ENCODE assay signal across 21 mouse cellular contexts in the genomic region with DNA sequence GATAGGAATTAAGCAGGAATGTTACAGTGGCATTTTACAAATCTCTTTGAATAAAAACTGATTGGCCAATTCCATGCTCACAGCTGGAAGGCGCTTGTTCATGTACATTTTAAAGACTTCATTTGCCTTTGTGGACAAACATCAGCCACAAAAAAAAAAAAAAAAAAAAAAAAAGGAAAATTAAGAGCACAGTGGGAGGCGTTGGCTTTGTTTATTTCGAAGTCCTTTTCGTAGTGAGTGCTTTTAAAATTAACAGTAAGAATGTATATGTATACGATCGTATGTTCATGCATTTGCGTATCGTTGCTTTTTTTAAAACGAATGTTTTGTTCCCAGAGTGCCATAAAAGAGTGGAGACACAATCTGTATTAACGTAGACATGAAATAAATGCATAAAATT.
DNase-seq lines count a peak whose midpoint lies in the region; ATAC-seq and TF ChIP-seq lines count a peak whose summit lies in the region.
"Had no signal": no experiment of that assay in that cellular context is flagged by ENCODE, and none has a peak within 500 bp of the region (broad histone marks: within the 10 kb centered on the region; RNA-seq: fewer than 3 reads in every experiment).

No protein-coding gene starts in this region.

- no peak for TF ChIP-seq CTCF in midbrain, postnatal 0 days (IDR thresholded peaks at IDR 0.05)

- no peak overlapping the region for H3K4me2 ChIP-seq in hindbrain, embryonic 14.5 days (replicated peaks)
- H3K4me2 ChIP-seq in hindbrain, embryonic 16.5 days (ENCODE audit: low read length) = no peak overlapping the region
- no peak overlapping the region for H3K4me2 ChIP-seq in midbrain, embryonic 11.5 days
- no peak overlapping the region for H3K4me2 ChIP-seq in midbrain, postnatal 0 days (ENCODE audit: low read depth, low read length, poor library complexity, severe bottlenecking)
- H3K4me2 ChIP-seq in limb, embryonic 12.5 days = no peak overlapping the region
- no peak overlapping the region for H3K4me2 ChIP-seq in heart, embryonic 12.5 days
- H3K4me2 ChIP-seq: embryonic facial prominence, embryonic 12.5 days; heart, embryonic 13.5 days; hindbrain, embryonic 12.5 days had no signal

- H3K9ac ChIP-seq in hindbrain, embryonic 14.5 days = no peak overlapping the region
- no peak overlapping the region for H3K9ac ChIP-seq in hindbrain, embryonic 16.5 days (ENCODE audit: low read depth, low read length)
- H3K9ac ChIP-seq in midbrain, embryonic 11.5 days (ENCODE audit: low read length) = no peak overlapping the region
- H3K9ac ChIP-seq in midbrain, postnatal 0 days (replicated peaks; ENCODE audit: low read length, poor library complexity, severe bottlenecking) = no peak overlapping the region
- no peak overlapping the region for H3K9ac ChIP-seq in limb, embryonic 12.5 days (replicated peaks)
- no peak overlapping the region for H3K9ac ChIP-seq in heart, embryonic 12.5 days
- H3K9ac ChIP-seq: embryonic facial prominence, embryonic 12.5 days; heart, embryonic 13.5 days; hindbrain, embryonic 12.5 days had no signal

- 17% methylated on average over 10 of the region's 10 CpGs for WGBS in hindbrain, embryonic 14.5 days
- WGBS in hindbrain, embryonic 16.5 days = 23% methylated on average over 10 of the region's 10 CpGs
- 26% methylated on average over 10 of the region's 10 CpGs for WGBS in midbrain, embryonic 11.5 days
- WGBS in midbrain, postnatal 0 days = 29% methylated on average over 10 of the region's 10 CpGs
- 13% methylated on average over 10 of the region's 10 CpGs for WGBS in limb, embryonic 12.5 days
- WGBS in heart, embryonic 12.5 days = 24% methylated on average over 10 of the region's 10 CpGs

- H3K36me3 ChIP-seq in hindbrain, embryonic 14.5 days (replicated peaks; ENCODE audit: control insufficient read depth, insufficient read depth) = no peaks in the 10 kb centered on the region
- H3K36me3 ChIP-seq in hindbrain, embryonic 16.5 days (ENCODE audit: control insufficient read depth, insufficient read depth, low read length) = no peaks in the 10 kb centered on the region
- no peaks in the 10 kb centered on the region for H3K36me3 ChIP-seq in midbrain, embryonic 11.5 days (ENCODE audit: control insufficient read depth, insufficient read depth, low read length)
- no peaks in the 10 kb centered on the region for H3K36me3 ChIP-seq in midbrain, postnatal 0 days (ENCODE audit: insufficient read depth, low read length)
- H3K36me3 ChIP-seq in limb, embryonic 12.5 days = no peaks in the 10 kb centered on the region
- H3K36me3 ChIP-seq in heart, embryonic 12.5 days = no peaks in the 10 kb centered on the region
- H3K36me3 ChIP-seq: embryonic facial prominence, embryonic 12.5 days; heart, embryonic 13.5 days; hindbrain, embryonic 12.5 days had no signal

- no peak overlapping the region for H3K4me3 ChIP-seq in hindbrain, embryonic 14.5 days (replicated peaks; ENCODE audit: low read length)
- H3K4me3 ChIP-seq in hindbrain, embryonic 16.5 days (ENCODE audit: low read length) = no peak overlapping the region
- no peak overlapping the region for H3K4me3 ChIP-seq in midbrain, embryonic 11.5 days (ENCODE audit: low read depth, low read length)
- no peak overlapping the region for H3K4me3 ChIP-seq in midbrain, postnatal 0 days (ENCODE audit: low read depth, low read length)
- H3K4me3 ChIP-seq in limb, embryonic 12.5 days (replicated peaks) = no peak overlapping the region
- H3K4me3 ChIP-seq in heart, embryonic 12.5 days = no peak overlapping the region
- H3K4me3 ChIP-seq: embryonic facial prominence, embryonic 12.5 days; heart, embryonic 13.5 days; hindbrain, embryonic 12.5 days had no signal

- DNase-seq in embryo, embryonic 10 days (ENCODE audit: low spot score) = peak; percentile 31
- DNase-seq in embryo, embryonic 11 days = no peak
- DNase-seq in hindbrain, embryonic 14.5 days (ENCODE audit: low spot score) = peak; percentile 38
- peak; percentile 92 for DNase-seq in midbrain, embryonic 11.5 days (ENCODE audit: low spot score, missing footprints)
- DNase-seq in midbrain, postnatal 0 days (ENCODE audit: low spot score) = no peak
- DNase-seq: adrenal gland, postnatal 10 days; B cell, adult 2 months; cerebellum, adult 11-12 months; cerebellum, adult 9-10 months; cerebellum, postnatal 25 days; gastrocnemius, postnatal 14 days; heart, postnatal 36 days had no signal

- peaks cover 93% of the 10 kb centered on the region for H3K27me3 ChIP-seq in hindbrain, embryonic 14.5 days (ENCODE audit: control insufficient read depth, insufficient read depth, low read length)
- H3K27me3 ChIP-seq in hindbrain, embryonic 16.5 days (replicated peaks; ENCODE audit: control insufficient read depth, insufficient read depth, low read length) = peaks cover 48% of the 10 kb centered on the region
- peaks cover 74% of the 10 kb centered on the region for H3K27me3 ChIP-seq in midbrain, embryonic 11.5 days (ENCODE audit: control insufficient read depth, insufficient read depth, low read length)
- H3K27me3 ChIP-seq in midbrain, postnatal 0 days (ENCODE audit: insufficient read depth, low read length) = peaks cover 79% of the 10 kb centered on the region
- peaks cover 14% of the 10 kb centered on the region; the same call in 1 of the 2 replicates for H3K27me3 ChIP-seq in limb, embryonic 12.5 days
- peaks cover 54% of the 10 kb centered on the region for H3K27me3 ChIP-seq in heart, embryonic 12.5 days (replicated peaks)

- H3K4me1 ChIP-seq in hindbrain, embryonic 14.5 days (replicated peaks; ENCODE audit: control insufficient read depth, insufficient read depth, low read length) = no peaks in the 10 kb centered on the region
- no peaks in the 10 kb centered on the region for H3K4me1 ChIP-seq in hindbrain, embryonic 16.5 days (ENCODE audit: control insufficient read depth, insufficient read depth, low read depth, low read length)
- no peaks in the 10 kb centered on the region for H3K4me1 ChIP-seq in midbrain, embryonic 11.5 days (ENCODE audit: control insufficient read depth, insufficient read depth, low read length)
- H3K4me1 ChIP-seq in midbrain, postnatal 0 days (ENCODE audit: insufficient read depth, low read length) = no peaks in the 10 kb centered on the region
- peaks cover 34% of the 10 kb centered on the region for H3K4me1 ChIP-seq in limb, embryonic 12.5 days (replicated peaks)
- no peaks in the 10 kb centered on the region for H3K4me1 ChIP-seq in heart, embryonic 12.5 days (replicated peaks)
- H3K4me1 ChIP-seq: embryonic facial prominence, embryonic 12.5 days; hindbrain, embryonic 12.5 days had no signal

- H3K27ac ChIP-seq in hindbrain, embryonic 14.5 days = no peak overlapping the region
- H3K27ac ChIP-seq in hindbrain, embryonic 16.5 days (ENCODE audit: low read depth, low read length) = no peak overlapping the region
- no peak overlapping the region for H3K27ac ChIP-seq in midbrain, embryonic 11.5 days (ENCODE audit: low read depth, low read length)
- H3K27ac ChIP-seq in midbrain, postnatal 0 days (ENCODE audit: low read depth, low read length) = no peak overlapping the region
- H3K27ac ChIP-seq in limb, embryonic 12.5 days = peak overlapping the region; percentile 84
- H3K27ac ChIP-seq in heart, embryonic 12.5 days (ENCODE audit: poor library complexity, severe bottlenecking) = no peak overlapping the region
- H3K27ac ChIP-seq: embryonic facial prominence, embryonic 12.5 days; heart, embryonic 13.5 days; hindbrain, embryonic 12.5 days had no signal

- H3K9me3 ChIP-seq in hindbrain, embryonic 14.5 days (ENCODE audit: control insufficient read depth, low read length) = no peaks in the 10 kb centered on the region
- no peaks in the 10 kb centered on the region for H3K9me3 ChIP-seq in hindbrain, embryonic 16.5 days (ENCODE audit: control insufficient read depth, low read length)
- no peaks in the 10 kb centered on the region for H3K9me3 ChIP-seq in midbrain, embryonic 11.5 days (ENCODE audit: control insufficient read depth, low read length)
- H3K9me3 ChIP-seq in midbrain, postnatal 0 days (ENCODE audit: low read length) = no peaks in the 10 kb centered on the region
- H3K9me3 ChIP-seq in limb, embryonic 12.5 days = no peaks in the 10 kb centered on the region
- H3K9me3 ChIP-seq in heart, embryonic 12.5 days (replicated peaks) = no peaks in the 10 kb centered on the region
- H3K9me3 ChIP-seq: embryonic facial prominence, embryonic 12.5 days; heart, embryonic 13.5 days; hindbrain, embryonic 12.5 days had no signal

- no peak for ATAC-seq in hindbrain, embryonic 14.5 days (ENCODE audit: low FRiP score)
- ATAC-seq in hindbrain, embryonic 16.5 days = no peak
- ATAC-seq in midbrain, embryonic 11.5 days (ENCODE audit: low FRiP score) = no peak
- ATAC-seq in midbrain, postnatal 0 days (ENCODE audit: low FRiP score) = no peak
- ATAC-seq in limb, embryonic 12.5 days (ENCODE audit: insufficient number of reproducible peaks, insufficient read depth, low FRiP score, low TSS enrichment, low read depth) = no peak
- no peak for ATAC-seq in heart, embryonic 12.5 days (ENCODE audit: insufficient number of reproducible peaks, low FRiP score)
- ATAC-seq: CD4-positive, CD25-positive, alpha-beta regulatory T cell, adult 4 months; forebrain, embryonic 16.5 days; inflammation-experienced regulatory T-cells, adult 6 months had no signal

Comparison
In these comparisons a context has a peak if more than half of its experiments do, and no peak if none do; other contexts are left out.
1. DNase-seq: peak in embryo, embryonic 10 days (single experiment), hindbrain, embryonic 14.5 days (single experiment) and midbrain, embryonic 11.5 days (single experiment); none in embryo, embryonic 11 days (single experiment) and midbrain, postnatal 0 days (single experiment).